Mouse (Mus musculus) urinary bladder, adult 2 months (tissue): ENCODE data around the gene Nol4l. TPM values are rescaled to one million over a fixed set of nuclear protein-coding genes. Genes with fewer than 3 reads are reported as not detected.

ENCODE experiments used
- DNase-seq: peaks from one replicate; pipeline ENCODE4 v3.0.0; 2022; ENCODE audit warnings: low spot score
- polyA plus RNA-seq: library from polyadenylated mRNA; depleted of rRNA; stranded (reverse); fragments of >200 nt; gene quantifications from 2 replicates; pipeline ENCODE4 v1.2.3, GENCODE M21; 2012; rRNA removed

Gene Nol4l
- 11.7 and 15.8 TPM in 2 replicates for polyA plus RNA-seq

GRCm38 (mm10) chr2:153529931-153530766 lies at the start of gene Nol4l:
Gene Nol4l, minus strand, starts transcription at chr2:153529971.
- peak; percentile 44 for DNase-seq

GRCm38 (mm10) chr2:153577122-153577521 lies 47.4 kb upstream of the Nol4l start:
- no peak for DNase-seq

GRCm38 (mm10) chr2:153576150-153576549 lies 46.4 kb upstream of the Nol4l start:
- no peak for DNase-seq

- no peak for DNase-seq
These were observed 45.8 kb upstream of the Nol4l start for GRCm38 (mm10) chr2:153575554-153575953.

- DNase-seq: no peak
These were observed 43.3 kb upstream of the Nol4l start for GRCm38 (mm10) chr2:153573101-153573500.

- DNase-seq: no peak
These were observed 38.8 kb upstream of the Nol4l start for GRCm38 (mm10) chr2:153568541-153568940.

GRCm38 (mm10) chr2:153568013-153568412 lies 38.2 kb upstream of the Nol4l start:
- no peak for DNase-seq

GRCm38 (mm10) chr2:153564343-153564742 lies 34.6 kb upstream of the Nol4l start:
- DNase-seq: no peak

GRCm38 (mm10) chr2:153561564-153561963 lies 31.8 kb upstream of the Nol4l start:
- DNase-seq: no peak

- DNase-seq: no peak
These were observed 31.1 kb upstream of the Nol4l start for GRCm38 (mm10) chr2:153560664-153561541.

GRCm38 (mm10) chr2:153559613-153560152 lies 29.9 kb upstream of the Nol4l start:
- no peak for DNase-seq

GRCm38 (mm10) chr2:153558464-153558863 lies 28.7 kb upstream of the Nol4l start:
- DNase-seq: no peak

GRCm38 (mm10) chr2:153557259-153557658 lies 27.5 kb upstream of the Nol4l start:
- no peak for DNase-seq

- no peak for DNase-seq
These were observed 26.4 kb upstream of the Nol4l start for GRCm38 (mm10) chr2:153556208-153556607.

GRCm38 (mm10) chr2:153554543-153554942 lies 24.8 kb upstream of the Nol4l start:
- no peak for DNase-seq

GRCm38 (mm10) chr2:153549486-153549885 lies 19.7 kb upstream of the Nol4l start:
- no peak for DNase-seq

- no peak for DNase-seq
These were observed 18.6 kb upstream of the Nol4l start for GRCm38 (mm10) chr2:153548221-153548923.

- no peak for DNase-seq
These were observed 17.9 kb upstream of the Nol4l start for GRCm38 (mm10) chr2:153547633-153548032.

- no peak for DNase-seq
These were observed 17.2 kb upstream of the Nol4l start for GRCm38 (mm10) chr2:153546972-153547371.

- DNase-seq: no peak
These were observed 16.7 kb upstream of the Nol4l start for GRCm38 (mm10) chr2:153546471-153546870.

- no peak for DNase-seq
These were observed 15.0 kb upstream of the Nol4l start for GRCm38 (mm10) chr2:153544771-153545170.
